Mouse (Mus musculus) urinary bladder, adult 18-20 months (tissue): ENCODE measurements around the gene Ctnnbl1.
A peak's percentile ranks its signal among the peaks of the same experiment; 100 is the strongest.

ENCODE experiments used
- DNase-seq, 2 experiments: peaks; one replicate each; pipeline ENCODE4 v3.0.0; 2022; ENCODE audit warnings: low spot score in 2 of 2, mixed read lengths in 2 of 2

The Ctnnbl1 gene

DNA sequence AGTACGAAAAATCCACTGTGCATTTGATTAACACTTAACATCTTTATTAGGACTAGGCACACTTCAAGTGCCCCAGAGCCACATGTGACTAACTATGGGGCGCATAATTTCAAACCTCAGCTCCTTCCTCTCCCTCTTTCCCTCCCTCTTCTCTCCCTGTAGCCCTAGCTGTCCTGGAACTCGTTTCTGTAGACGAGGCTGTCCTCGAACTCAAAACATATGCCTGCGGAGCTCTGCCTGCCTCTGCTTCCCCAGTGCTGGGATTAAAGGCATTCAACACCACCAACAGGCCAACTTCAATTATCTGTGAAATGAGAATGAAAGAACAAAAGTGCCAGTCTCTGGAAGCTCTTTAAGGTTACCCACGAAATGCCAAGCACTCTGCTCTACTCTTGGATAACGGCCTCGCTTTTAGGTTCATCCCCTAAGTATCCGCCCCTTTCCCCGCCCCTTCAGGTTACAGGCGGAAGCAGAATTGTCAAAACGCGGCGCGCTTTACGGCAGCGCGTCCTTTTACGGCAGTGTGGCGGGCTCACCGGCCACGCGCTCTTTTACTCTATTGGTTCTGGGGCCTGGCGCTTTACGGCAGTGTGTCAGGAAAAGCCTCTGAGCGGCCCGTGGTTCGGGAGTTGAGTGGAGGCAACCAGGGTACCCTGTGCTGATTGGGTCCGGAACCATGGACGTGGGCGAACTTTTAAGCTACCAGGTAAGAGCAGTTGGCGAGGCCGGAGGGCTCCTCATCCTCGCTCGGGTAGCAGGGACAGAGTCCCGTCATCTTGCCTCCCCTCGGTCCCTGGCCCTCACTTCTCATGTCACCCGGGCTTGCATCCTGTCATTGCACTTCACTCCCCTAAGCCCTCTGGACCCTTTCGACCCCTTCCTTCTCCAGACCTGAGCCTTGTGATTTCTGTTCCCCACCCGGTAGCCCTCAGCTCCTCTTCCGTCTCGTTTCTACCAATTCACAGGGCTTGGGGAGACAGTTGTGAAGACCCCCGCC is at the start of gene Ctnnbl1:
Ctnnbl1 (plus strand) TSS at position 548 of the 997 bp plus-strand sequence.
- DNase-seq = peak; percentile 98

DNA sequence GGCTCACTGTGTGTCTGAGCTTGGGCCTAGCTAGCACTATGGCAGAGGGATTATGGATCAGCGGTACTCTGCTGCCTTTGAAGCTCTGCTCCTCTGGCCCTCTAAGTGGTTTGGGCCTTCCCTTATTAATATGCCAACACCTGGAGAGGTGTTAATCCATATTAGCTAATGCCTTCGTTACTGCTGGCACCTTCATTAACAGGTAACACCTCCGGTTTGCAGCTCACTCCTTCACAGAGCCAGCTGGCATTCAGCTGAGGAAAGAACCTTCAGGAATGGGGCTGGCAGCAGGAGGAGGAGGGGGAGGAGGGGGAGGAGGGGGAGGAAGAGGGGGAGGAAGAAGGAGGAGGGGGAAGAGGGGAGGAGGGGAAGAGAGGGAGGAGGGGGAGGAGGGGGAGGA is 49.7 kb upstream of the Ctnnbl1 start:
- DNase-seq = no peak

DNA sequence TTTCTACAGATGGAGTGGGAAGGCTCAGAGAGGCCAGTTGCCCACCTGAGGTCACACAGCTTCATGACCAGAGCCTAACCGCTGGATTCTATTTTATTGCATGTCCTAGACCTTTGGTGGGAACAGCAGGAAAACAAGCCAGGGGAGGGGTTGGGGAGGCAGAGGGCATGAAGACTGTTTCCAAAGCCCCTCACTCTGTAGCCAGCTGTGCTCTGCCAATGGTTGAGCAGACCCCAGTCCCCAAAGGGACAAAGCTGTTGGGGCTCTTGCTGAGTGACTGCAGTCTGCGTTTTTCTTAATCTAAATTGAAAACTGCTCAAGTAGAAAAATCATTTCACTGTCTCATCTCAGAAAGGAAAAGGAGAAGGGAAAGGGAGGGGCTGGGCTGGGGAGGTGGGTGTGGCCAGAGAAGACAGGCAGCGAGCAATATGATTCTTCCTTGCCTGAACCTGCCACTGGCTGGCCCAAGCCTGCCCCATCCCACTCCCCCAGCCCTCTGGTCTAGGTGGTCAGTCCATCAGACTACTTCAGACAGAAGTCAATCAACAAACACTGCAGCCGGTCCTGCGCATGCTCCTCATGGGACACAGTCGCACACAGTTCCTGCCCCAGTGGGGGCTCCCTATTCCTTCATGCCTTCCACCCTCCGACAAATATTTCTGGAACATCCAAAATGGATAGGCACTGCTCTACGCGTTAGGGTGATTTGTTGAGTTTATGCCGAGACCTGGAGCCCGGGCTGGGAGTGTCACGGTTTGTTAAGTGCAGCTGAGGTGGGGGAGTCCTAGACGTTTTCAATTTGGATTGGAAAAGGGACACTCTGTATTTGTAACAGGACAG is 45.7 kb upstream of the Ctnnbl1 start:
- no peak for DNase-seq

DNA sequence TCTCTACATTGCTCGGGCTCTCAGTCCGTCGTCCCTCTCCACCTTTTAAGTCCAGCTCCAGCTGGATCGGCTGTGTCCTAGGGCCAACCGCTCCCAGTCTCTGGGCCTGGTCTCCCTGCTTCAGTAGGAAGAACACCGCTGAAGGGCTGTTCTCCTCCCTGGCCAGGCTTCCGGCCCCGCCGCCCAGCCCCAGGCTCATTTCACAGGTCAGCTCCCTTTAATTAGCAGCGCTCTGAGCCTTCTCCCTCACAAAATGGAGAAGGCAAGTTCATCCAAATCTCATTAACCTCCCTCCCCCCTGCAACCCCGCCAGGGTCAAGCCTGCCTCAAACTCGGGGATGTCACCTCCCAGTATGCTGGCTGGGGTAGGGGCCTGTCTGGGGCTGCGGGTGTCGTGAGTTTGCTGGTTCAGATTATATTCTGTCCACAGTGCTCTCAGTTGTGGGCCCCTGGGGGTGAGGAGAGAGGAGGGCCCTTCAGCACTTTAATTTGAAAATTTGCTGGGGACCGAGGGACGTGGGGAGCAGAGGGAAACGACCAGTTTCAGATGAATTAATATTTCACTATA is 44.8 kb upstream of the Ctnnbl1 start:
- no peak for DNase-seq

DNA sequence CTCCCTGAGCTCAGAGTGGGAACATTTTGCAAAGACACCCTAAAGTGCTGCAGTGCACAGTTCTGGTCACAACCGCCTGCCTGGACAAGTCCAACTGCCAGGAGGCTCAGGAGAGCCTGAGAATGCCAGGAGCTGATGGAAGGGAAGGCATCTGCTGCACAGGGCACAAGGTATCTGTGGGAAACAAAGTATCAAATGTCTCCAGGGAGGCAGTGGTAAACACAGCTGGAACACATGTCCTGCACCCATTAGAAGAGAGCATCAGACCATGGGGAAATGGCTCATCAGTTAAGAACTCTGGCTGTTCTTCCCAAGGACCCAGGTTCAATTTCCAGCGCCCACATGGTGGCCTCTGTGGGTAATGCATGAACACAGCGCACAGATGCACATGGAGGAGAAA is 43.6 kb upstream of the Ctnnbl1 start:
- no peak for DNase-seq

DNA sequence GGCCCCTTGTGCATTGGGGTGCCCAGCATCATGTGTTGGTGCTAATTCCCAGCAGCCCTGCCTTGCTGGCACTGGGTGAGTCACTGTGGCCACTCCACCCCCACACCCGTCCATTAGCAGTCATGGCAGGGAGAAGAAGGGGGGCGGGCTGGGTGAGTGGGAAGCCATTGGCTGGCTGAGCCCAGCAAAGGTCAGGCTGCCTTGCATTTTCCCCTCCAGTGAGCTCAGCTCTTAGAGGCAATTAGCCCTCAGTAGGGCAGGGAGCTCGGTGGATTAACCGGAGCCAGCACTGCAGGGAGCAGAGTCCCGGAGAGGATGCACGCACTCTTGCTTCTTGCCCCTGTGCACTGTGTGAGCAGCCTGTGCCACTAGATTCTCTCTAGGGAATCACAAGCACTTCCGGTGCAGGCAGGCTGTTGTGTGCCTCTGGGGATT is 40.9 kb upstream of the Ctnnbl1 start:
- no peak for DNase-seq

DNA sequence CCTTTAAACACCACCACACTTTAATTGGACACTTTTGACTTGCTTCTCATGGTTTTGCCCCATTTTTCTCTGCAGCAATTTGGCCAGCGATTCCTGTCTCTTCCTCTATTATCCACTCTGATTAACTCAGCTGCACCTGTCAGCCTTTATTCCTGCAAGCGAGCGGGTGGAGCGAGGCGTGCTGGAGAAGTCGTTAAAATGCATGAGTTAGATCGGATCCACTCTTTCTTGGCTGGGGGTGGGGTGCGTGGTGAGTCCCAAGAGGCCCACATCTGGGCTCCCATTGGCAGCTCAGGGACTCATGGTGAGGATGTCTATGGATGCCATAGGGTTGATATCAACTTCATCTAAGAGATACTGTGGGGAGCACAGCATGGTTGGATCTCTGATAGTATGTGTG is 34.0 kb upstream of the Ctnnbl1 start:
- DNase-seq = no peak

DNA sequence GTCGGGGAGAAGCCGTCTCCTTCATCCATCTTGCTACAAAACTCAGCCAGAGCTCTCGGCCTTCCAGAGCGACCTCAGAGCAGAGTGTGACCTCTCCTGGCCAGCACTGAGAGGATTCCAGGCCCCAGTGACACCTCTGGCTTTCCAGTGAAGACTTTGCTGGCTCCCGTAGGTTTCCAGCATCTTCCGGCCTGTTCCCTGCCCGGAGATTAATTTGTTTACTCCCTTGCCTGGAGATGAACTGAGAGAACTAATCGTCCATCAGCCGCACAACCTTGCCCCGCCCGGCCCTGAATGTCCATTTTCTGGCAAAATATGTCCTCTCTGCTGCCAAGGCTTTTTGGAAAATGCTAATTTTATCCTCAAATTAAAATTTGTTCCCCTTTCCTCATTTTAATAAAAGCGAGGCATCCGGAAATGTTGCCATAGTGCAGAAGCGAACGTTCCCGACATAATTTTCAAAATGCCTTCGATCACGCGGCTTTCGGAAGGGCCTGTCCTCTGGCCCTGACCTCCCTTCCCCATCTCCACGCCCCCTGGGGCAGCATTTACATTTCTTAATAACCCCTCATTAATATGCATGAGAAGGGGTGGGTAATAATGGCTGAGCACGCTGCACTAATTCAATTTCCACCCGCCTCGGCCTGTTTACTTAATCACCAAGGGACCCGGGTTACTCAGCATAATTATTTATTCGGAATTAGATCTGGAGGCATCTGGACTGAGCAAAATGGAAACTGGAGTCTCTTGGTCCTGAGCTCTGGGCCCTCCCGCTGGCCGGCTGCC is 32.0 kb upstream of the Ctnnbl1 start:
- no peak for DNase-seq

DNA sequence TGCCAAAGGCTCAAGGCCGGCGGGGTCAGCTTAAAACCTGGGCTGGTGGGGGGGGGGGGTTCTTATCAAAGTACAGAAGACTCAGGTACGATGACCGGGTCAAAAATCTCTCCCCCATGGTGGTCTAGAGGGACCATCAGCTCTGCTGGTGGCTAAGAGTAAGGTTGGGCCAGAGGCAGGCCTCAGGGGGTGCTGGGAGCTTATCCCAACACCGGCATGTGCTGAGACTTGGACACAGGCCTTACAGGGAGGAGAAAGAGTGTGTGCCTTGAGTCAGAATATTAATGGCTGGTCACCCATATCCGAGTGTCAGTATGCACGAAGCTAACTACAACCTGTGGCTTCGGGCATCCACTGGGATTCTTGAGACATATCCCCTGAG is 31.4 kb upstream of the Ctnnbl1 start:
- no peak for DNase-seq

DNA sequence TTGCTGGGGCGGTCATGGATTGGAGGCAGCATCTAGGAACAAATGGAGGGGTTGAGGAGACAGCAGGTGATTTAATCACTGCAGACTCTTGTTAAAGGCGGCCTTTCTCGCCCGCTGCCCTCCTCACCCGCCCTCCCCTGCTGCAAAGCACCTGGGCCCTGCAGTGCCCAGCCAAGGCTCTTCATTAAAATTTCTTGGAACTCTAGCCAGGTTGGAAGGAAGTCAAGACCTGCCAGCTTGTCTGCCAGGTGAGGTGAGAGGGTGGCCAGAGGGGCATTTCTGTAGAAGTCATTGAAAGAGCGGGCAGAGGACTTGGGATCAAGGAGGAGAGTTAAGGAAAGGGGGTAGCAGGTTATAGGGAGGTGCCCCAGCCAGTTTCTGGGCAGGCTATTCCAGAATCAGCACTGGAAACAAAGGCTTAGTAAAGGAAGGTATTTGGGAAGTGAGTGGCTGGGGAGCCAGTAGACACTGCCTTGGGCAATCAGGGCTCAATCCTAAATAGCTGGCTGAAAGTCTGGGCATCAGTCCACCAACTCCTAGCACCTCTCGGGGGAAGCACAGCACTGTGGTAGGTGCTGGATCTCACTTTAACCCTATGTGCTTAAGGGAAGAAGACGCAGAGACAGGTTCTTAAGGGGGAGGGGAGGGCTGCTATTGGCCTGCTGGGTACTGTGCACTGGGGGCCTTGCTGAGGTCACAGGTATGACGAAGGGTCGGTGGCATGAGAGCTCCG is 29.8 kb upstream of the Ctnnbl1 start:
- no peak for DNase-seq

DNA sequence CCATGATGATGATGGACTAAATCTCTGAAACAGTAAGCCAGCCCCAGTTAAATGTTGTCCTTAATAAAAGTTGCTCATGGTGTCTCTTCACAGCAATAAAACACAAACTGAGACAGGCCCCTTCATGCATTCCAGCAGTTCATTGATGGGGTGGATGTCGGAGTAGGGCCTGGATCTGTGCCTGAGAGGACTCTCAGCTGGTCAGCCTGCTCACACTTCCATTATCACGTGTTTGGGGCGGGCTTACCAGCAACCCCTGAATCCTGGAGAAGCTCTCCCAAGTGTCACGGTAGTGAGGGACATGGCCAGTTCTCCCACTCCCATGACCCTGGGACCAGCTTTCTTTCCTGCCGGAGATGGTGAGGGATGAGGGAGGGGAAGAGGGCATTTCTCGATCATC is 24.5 kb upstream of the Ctnnbl1 start:
- DNase-seq = no peak

DNA sequence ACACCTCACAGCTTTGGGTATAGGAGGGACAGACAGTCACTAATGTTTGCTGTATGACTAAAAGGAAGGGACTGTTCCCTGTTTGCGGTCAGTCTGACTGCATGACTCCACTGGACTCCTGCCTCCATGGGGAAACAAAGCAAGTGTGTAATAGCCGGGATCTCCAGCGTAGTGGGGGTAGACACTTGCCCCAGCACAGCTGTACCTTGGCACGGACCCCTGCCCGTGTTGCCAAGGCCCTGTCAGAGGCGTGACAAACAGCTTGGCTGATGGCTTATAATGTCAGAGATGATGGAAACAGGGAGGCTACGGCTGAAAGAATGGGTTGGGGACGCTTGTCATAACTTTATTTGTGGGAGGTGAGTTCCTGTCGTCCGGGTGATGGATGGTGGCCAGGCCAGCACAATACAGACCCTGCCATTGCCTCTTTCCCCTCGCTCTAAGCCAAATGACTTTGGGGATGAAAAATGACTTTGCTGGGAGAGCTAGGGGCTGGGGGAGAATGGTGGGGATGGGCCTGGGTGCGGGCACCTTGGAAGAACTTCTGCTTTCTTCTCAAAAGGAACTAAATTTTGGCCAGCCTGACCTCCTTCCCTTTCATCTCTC is 21.5 kb upstream of the Ctnnbl1 start:
- no peak for DNase-seq

DNA sequence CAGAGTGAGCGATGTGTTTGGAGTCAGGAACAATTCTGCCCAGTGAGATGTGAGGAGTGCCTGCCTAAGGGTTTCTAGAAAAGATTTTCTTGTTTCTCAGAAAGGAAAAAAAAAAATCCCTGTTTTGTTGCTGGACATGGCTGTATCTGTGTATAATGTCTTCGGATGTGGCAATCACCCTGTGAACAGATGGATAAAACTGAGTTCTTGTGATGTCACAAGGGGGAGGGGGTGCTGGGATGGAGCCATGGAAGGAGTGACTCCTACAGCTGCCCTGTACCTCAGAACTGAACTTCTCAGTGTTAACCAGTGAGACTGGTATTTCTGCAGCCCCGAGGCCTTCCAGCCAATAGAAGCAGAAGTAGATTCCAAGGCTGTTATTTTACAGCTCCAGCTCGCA is 18.8 kb upstream of the Ctnnbl1 start:
- no peak for DNase-seq

DNA sequence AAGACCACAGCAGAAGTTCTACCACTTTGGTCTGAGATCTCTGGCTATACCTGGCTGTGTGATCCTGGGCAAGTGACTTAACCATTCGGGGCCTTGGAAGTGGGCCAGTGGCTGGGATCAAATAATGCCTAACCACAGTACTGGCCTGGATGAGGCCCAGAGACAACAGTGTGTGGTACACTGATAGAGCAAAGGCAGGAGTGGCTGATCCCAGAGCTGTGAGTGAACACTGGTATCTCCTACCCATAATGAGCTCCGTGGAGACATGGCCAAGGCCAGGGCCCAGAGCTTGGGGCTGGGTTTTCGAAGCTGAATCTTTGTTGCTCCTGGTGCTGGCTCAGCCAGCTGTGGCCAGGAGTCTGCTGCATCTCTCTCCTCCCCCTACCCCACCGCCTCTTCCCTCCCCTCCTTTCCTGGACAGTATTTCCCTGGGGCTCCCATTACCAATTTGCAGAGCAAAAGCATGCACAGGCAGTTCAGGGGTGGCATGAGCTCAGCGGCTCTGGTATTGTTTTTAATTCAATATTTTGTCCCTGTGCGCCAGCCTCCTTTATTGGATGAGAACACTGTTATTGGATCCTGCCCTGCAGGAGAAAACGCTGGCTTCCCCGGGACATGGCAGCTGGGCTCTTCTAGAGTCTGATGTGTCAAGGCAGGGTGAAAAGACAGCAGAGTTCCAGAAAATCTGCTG is 13.2 kb upstream of the Ctnnbl1 start:
- no peak for DNase-seq

DNA sequence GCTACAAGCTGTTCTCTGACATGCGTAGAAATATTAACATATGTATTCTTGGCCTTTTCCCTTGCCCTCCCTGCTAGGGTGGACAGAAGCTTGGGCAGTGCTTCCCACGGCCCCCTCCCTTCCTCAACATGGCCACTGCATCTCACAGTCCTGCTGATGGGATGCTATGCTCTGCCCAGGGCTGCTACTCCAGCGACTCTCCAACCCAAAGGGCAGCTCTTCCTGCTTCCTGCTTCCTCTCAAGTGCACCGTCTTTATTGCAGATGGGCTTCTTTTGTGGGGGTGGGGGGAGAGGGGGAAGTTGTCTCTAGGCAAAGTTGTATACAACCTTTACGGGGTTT is 12.7 kb upstream of the Ctnnbl1 start:
- no peak for DNase-seq

DNA sequence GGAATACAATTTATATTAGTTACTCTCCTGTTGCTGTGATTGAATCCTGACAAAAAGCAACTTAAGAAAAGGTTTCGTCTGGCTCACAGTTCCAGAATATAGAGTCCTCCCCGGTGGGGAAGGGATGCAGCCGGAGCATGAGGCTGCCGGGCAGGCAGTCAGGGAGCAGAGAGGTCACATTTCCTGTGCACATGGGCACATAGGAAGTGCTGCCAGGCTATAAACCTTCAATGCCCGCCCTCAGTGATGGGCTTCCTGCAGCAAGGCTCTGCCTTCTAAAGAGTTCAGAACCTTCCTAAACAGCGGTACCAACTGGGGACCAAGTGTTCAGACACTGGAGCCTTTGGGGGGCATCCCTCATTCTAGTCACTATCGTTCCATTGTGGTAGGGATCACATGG is 7.4 kb downstream of the Ctnnbl1 start:
- DNase-seq = no peak

DNA sequence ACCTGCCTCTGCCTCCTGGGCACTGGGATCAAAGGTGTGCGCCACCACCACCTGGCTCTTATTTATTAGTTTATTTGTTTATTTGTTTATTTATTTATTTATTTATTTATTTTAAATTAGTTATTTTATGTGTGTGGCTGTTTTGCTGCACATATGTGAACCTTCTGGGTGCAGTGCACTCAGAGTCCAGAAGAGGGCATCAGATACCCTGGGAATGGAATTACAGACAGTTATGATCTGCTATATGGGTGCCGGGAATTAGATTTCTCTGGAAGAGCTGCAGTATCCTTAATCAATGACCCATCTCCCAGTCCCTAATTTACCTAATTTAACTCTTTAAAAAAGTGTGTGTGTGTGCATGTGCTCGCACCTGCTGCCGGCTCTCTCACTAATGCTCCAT is 8.5 kb downstream of the Ctnnbl1 start:
- DNase-seq = no peak

DNA sequence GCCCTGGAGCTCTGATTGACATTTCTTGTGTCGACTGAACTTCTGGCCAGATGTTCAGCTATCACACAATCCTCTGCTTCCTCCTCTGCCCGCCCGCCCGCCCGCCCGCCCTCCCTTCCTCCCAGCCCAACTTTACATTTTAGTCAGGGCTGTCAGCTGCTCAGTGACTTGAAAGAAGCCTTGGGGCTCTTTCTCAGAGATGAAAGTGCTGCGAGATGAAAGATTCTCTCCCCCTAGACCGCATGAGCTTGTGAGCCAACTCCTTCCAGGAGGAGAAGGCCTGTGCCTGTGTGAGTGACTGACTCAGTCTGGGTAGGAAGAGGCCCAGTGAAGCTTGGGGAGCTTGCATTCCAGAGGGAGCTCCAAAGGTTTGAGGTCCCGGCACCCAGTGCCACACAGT is 9.4 kb downstream of the Ctnnbl1 start:
- DNase-seq = no peak

DNA sequence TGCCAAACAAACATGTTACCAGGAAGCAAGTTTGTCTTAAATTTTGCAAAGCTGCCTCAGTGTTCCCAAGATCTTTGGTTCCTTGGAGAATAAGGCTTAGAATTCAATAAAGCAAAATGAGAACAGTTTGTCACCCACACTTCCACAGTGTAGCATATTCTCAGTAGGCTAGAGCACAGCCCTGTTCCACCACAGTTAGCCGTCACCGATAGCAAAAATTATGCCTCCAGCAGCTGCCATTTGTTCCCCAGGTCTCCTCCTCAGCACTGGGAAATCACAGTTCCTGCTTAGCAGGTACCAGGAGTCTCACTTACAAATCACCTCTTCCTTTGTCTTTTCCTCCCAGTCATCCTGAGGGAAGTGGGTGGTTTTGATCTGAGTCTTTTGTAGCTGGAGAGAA is 10.8 kb downstream of the Ctnnbl1 start:
- DNase-seq = no peak

DNA sequence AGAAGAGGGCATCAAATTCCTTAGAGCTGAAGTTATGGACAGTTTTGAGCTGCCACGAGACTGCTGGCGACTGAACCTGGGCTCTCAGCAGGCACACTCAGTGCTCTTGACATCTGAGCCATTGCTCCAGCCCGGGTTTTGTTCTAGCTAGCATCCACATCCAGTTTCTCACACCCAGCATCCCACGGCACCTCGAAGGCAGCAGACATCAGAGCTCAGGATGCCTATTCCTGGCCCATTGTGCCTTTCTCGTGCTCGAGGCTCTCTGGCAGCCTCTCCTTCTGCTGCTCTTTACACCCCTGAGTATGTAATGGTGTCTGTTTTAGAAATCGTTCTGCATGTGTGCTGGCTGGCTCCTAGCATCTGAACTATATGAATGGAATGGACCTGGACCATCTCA is 13.3 kb downstream of the Ctnnbl1 start:
- DNase-seq = no peak
